23 mouse cellular contexts compared by ENCODE assay signal in the genomic region with DNA sequence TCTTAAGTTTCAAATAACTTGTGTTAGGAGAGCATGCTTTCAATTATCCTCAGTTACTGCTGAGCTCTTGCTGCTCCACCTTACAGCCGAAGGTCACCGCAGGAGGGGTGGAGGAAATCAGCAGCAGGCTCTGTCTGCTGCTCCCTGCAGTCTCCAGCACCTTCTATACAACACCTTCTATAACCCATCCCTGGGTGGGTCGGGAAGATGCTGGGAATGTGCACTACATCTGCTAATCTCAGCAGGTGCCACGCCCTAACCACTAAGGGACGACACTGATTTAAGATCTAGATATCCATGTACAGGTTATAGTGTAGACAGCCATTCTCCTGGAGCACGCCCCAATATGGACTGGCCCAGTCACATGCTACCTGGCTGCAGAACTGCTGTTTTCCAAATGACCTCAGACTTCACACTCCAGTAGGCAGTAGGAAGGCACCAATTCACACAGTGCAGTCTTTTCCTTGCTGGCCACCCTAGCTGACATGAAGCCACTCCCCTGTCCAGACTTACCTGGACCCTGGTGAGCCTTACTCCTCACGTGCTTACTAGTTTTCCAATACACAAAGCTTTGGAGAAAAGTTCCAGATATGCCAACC. TPM values are rescaled to one million over a fixed set of nuclear protein-coding genes. Genes with fewer than 3 reads are reported as not detected.
DNase-seq lines count a peak whose midpoint lies in the region; ATAC-seq and TF ChIP-seq lines count a peak whose summit lies in the region.
"Had no signal": no experiment of that assay in that cellular context is flagged by ENCODE, and none has a peak within 500 bp of the region (broad histone marks: within the 10 kb centered on the region; RNA-seq: fewer than 3 reads in every experiment).

No protein-coding gene starts in this region.

- peaks cover 6% of the 10 kb centered on the region; the same call in 1 of the 2 replicates for H3K36me3 ChIP-seq in kidney, embryonic 14.5 days (ENCODE audit: control insufficient read depth, insufficient read depth, low read length)
- no peaks in the 10 kb centered on the region for H3K36me3 ChIP-seq in intestine, embryonic 15.5 days
- H3K36me3 ChIP-seq in kidney, embryonic 15.5 days: peaks cover 23% of the 10 kb centered on the region
- no peaks in the 10 kb centered on the region for H3K36me3 ChIP-seq in stomach, postnatal 0 days (ENCODE audit: control insufficient read depth, insufficient read depth, low read length)
- H3K36me3 ChIP-seq in midbrain, embryonic 10.5 days: peaks cover 57% of the 10 kb centered on the region
- H3K36me3 ChIP-seq: hindbrain, embryonic 15.5 days; stomach, embryonic 15.5 days had no signal

- no peak overlapping the region for H3K9ac ChIP-seq in kidney, embryonic 14.5 days (ENCODE audit: low read depth, low read length)
- H3K9ac ChIP-seq in intestine, embryonic 15.5 days: no peak overlapping the region
- no peak overlapping the region for H3K9ac ChIP-seq in kidney, embryonic 15.5 days
- H3K9ac ChIP-seq in stomach, postnatal 0 days (ENCODE audit: low read length): no peak overlapping the region
- H3K9ac ChIP-seq: embryonic facial prominence, embryonic 12.5 days; hindbrain, embryonic 15.5 days; limb, embryonic 15.5 days; stomach, embryonic 15.5 days had no signal

- H3K4me3 ChIP-seq in kidney, embryonic 14.5 days (ENCODE audit: low read length): no peak overlapping the region
- no peak overlapping the region for H3K4me3 ChIP-seq in intestine, embryonic 15.5 days (replicated peaks)
- no peak overlapping the region for H3K4me3 ChIP-seq in kidney, embryonic 15.5 days (replicated peaks)
- H3K4me3 ChIP-seq in stomach, postnatal 0 days (ENCODE audit: low read depth, low read length): no peak overlapping the region
- H3K4me3 ChIP-seq in midbrain, embryonic 10.5 days: no peak overlapping the region
- H3K4me3 ChIP-seq: embryonic facial prominence, embryonic 12.5 days; heart, embryonic 10.5 days; hindbrain, embryonic 15.5 days; limb, embryonic 15.5 days; stomach, embryonic 15.5 days had no signal

- H3K9me3 ChIP-seq in kidney, embryonic 14.5 days (ENCODE audit: control insufficient read depth, low read length): no peaks in the 10 kb centered on the region
- no peaks in the 10 kb centered on the region for H3K9me3 ChIP-seq in intestine, embryonic 15.5 days
- no peaks in the 10 kb centered on the region for H3K9me3 ChIP-seq in kidney, embryonic 15.5 days (replicated peaks)
- no peaks in the 10 kb centered on the region for H3K9me3 ChIP-seq in stomach, postnatal 0 days (ENCODE audit: control insufficient read depth, low read length)
- H3K9me3 ChIP-seq in midbrain, embryonic 10.5 days (replicated peaks): no peaks in the 10 kb centered on the region
- H3K9me3 ChIP-seq: embryonic facial prominence, embryonic 12.5 days; heart, embryonic 10.5 days; hindbrain, embryonic 15.5 days; limb, embryonic 15.5 days; stomach, embryonic 15.5 days had no signal

- H3K4me1 ChIP-seq in kidney, embryonic 14.5 days (ENCODE audit: control insufficient read depth, insufficient read depth, low read length): peaks cover 20% of the 10 kb centered on the region
- peaks cover 15% of the 10 kb centered on the region for H3K4me1 ChIP-seq in intestine, embryonic 15.5 days (replicated peaks)
- peaks cover 28% of the 10 kb centered on the region for H3K4me1 ChIP-seq in kidney, embryonic 15.5 days
- no peaks in the 10 kb centered on the region for H3K4me1 ChIP-seq in stomach, postnatal 0 days (replicated peaks; ENCODE audit: control insufficient read depth, insufficient read depth)
- H3K4me1 ChIP-seq in midbrain, embryonic 10.5 days: peaks cover 29% of the 10 kb centered on the region

- TF ChIP-seq EP300 in stomach, postnatal 0 days (optimal IDR thresholded peaks at IDR 0.05): no peak

- no peak for ATAC-seq in kidney, embryonic 14.5 days (ENCODE audit: low FRiP score, low TSS enrichment)
- ATAC-seq in intestine, embryonic 15.5 days: peak; percentile 77
- peak; percentile 56; the same call in 1 of the 2 replicates for ATAC-seq in kidney, embryonic 15.5 days (replicated peaks; ENCODE audit: low FRiP score)
- peak; percentile 64 for ATAC-seq in stomach, postnatal 0 days (ENCODE audit: low FRiP score, low TSS enrichment)
- ATAC-seq: forebrain, embryonic 14.5 days had no signal

- no peaks in the 10 kb centered on the region for H3K27me3 ChIP-seq in kidney, embryonic 14.5 days (ENCODE audit: control insufficient read depth, insufficient read depth, low read length)
- no peaks in the 10 kb centered on the region for H3K27me3 ChIP-seq in intestine, embryonic 15.5 days (replicated peaks)
- H3K27me3 ChIP-seq in kidney, embryonic 15.5 days: no peaks in the 10 kb centered on the region
- no peaks in the 10 kb centered on the region for H3K27me3 ChIP-seq in stomach, postnatal 0 days (ENCODE audit: control insufficient read depth, insufficient read depth, low read length)
- no peaks in the 10 kb centered on the region for H3K27me3 ChIP-seq in midbrain, embryonic 10.5 days (ENCODE audit: low read depth, poor library complexity, severe bottlenecking)
- H3K27me3 ChIP-seq: CH12.LX; embryonic facial prominence, embryonic 12.5 days; hindbrain, embryonic 15.5 days; limb, embryonic 15.5 days; stomach, embryonic 15.5 days had no signal

- no peak overlapping the region for H3K4me2 ChIP-seq in kidney, embryonic 14.5 days (replicated peaks; ENCODE audit: low read depth, low read length)
- no peak overlapping the region for H3K4me2 ChIP-seq in intestine, embryonic 15.5 days (replicated peaks)
- no peak overlapping the region for H3K4me2 ChIP-seq in kidney, embryonic 15.5 days
- no peak overlapping the region for H3K4me2 ChIP-seq in stomach, postnatal 0 days (replicated peaks; ENCODE audit: low read depth)
- H3K4me2 ChIP-seq: embryonic facial prominence, embryonic 12.5 days; hindbrain, embryonic 15.5 days; limb, embryonic 15.5 days; stomach, embryonic 15.5 days had no signal

- DNase-seq in kidney, adult 11 months: peak; percentile 83
- no peak for DNase-seq in stomach, postnatal 0 days (ENCODE audit: low spot score)
- no peak for DNase-seq in midbrain, embryonic 10.5 days (ENCODE audit: low spot score)
- no peak for DNase-seq in left cerebral cortex, adult 8-10 months (ENCODE audit: low spot score in 2 of 2)
- DNase-seq: adrenal gland, adult 2 months; cerebellum, adult 9-10 months; layer of hippocampus, postnatal 36 days; lung, adult 2 months; lung, postnatal 36 days; right cerebral cortex, postnatal 25 days; thymus, adult 2 months had no signal

- H3K27ac ChIP-seq in kidney, embryonic 14.5 days (ENCODE audit: low read depth, low read length): no peak overlapping the region
- no peak overlapping the region for H3K27ac ChIP-seq in intestine, embryonic 15.5 days
- H3K27ac ChIP-seq in kidney, embryonic 15.5 days: peak overlapping the region; percentile 33; the same call in 1 of the 2 replicates
- H3K27ac ChIP-seq in stomach, postnatal 0 days (replicated peaks): no peak overlapping the region
- no peak overlapping the region for H3K27ac ChIP-seq in midbrain, embryonic 10.5 days (replicated peaks)
- H3K27ac ChIP-seq: embryonic facial prominence, embryonic 12.5 days; heart, embryonic 10.5 days; hindbrain, embryonic 15.5 days; limb, embryonic 15.5 days; stomach, embryonic 15.5 days had no signal

- no peak for TF ChIP-seq CTCF in stomach, postnatal 0 days (IDR thresholded peaks at IDR 0.05; ENCODE audit: low read depth)

- 88% methylated on average over 7 of the region's 7 CpGs for WGBS in kidney, embryonic 14.5 days
- 88% methylated on average over 7 of the region's 7 CpGs for WGBS in intestine, embryonic 15.5 days
- 84% methylated on average over 7 of the region's 7 CpGs for WGBS in kidney, embryonic 15.5 days
- 83% methylated on average over 7 of the region's 7 CpGs for WGBS in stomach, postnatal 0 days
- 90% methylated on average over 7 of the region's 7 CpGs for WGBS in midbrain, embryonic 10.5 days

RNA-seq across cellular contexts. Expression of gene Eif4ebp2, which starts 12.2 kb away (rescaled TPM):
- polyA plus RNA-seq in kidney, embryonic 14.5 days (2014; fragmentation: Nextera tagmentation; extraction: Ambion mirVana): 54.4 and 61.9 TPM in 2 replicates
- polyA plus RNA-seq in intestine, embryonic 15.5 days (2015; fragmentation: Nextera tagmentation; extraction: Ambion mirVana): 74.4 and 80.6 TPM in 2 replicates
- polyA plus RNA-seq in kidney, embryonic 15.5 days (2015; fragmentation: Nextera tagmentation; extraction: Ambion mirVana): 69.4 and 70.0 TPM in 2 replicates
- polyA plus RNA-seq in stomach, postnatal 0 days (2015; fragmentation: Nextera tagmentation; extraction: Ambion mirVana): 41.5 and 47.7 TPM in 2 replicates
- 85.4 and 89.4 TPM in 2 replicates for polyA plus RNA-seq in midbrain, embryonic 10.5 days (2016; fragmentation: Nextera tagmentation; extraction: Ambion mirVana)
- total RNA-seq in left cerebral cortex, adult 8-10 months (2022): 10 to 100 TPM; 42.8 to 45.8 (median 44.4) TPM

RNA-seq across cellular contexts. Expression of gene Nodal, which starts 22.5 kb away (rescaled TPM):
- 0.30 and 0.44 TPM in 2 replicates for polyA plus RNA-seq in kidney, embryonic 14.5 days (2014; fragmentation: Nextera tagmentation; extraction: Ambion mirVana)
- polyA plus RNA-seq in intestine, embryonic 15.5 days (2015; fragmentation: Nextera tagmentation; extraction: Ambion mirVana): 0.09 and 0.20 TPM in 2 replicates
- 0.38 and 0.42 TPM in 2 replicates for polyA plus RNA-seq in kidney, embryonic 15.5 days (2015; fragmentation: Nextera tagmentation; extraction: Ambion mirVana)
- 0.05 TPM in 1 of 2 replicates, not detected in the other for polyA plus RNA-seq in stomach, postnatal 0 days (2015; fragmentation: Nextera tagmentation; extraction: Ambion mirVana)
- 0.25 and 0.26 TPM in 2 replicates for polyA plus RNA-seq in midbrain, embryonic 10.5 days (2016; fragmentation: Nextera tagmentation; extraction: Ambion mirVana)
- under 1 TPM; 0.21 to 0.30 (median 0.22) TPM for total RNA-seq in left cerebral cortex, adult 8-10 months (2022)
- total RNA-seq: adrenal gland, adult 2 months; common myeloid progenitor, adult 5-6 weeks; neutrophil, adult 5-6 weeks had no signal
- polyA plus RNA-seq: forebrain, embryonic 14.5 days had no signal

RNA-seq across cellular contexts. Expression of gene Lrrc20, which starts 35.3 kb away (rescaled TPM):
- polyA plus RNA-seq in kidney, embryonic 14.5 days (2014; fragmentation: Nextera tagmentation; extraction: Ambion mirVana): 6.3 and 9.0 TPM in 2 replicates
- 5.6 and 5.9 TPM in 2 replicates for polyA plus RNA-seq in intestine, embryonic 15.5 days (2015; fragmentation: Nextera tagmentation; extraction: Ambion mirVana)
- polyA plus RNA-seq in kidney, embryonic 15.5 days (2015; fragmentation: Nextera tagmentation; extraction: Ambion mirVana): 8.1 and 8.4 TPM in 2 replicates
- polyA plus RNA-seq in stomach, postnatal 0 days (2015; fragmentation: Nextera tagmentation; extraction: Ambion mirVana): 6.7 and 7.3 TPM in 2 replicates
- polyA plus RNA-seq in midbrain, embryonic 10.5 days (2016; fragmentation: Nextera tagmentation; extraction: Ambion mirVana): 10.1 and 12.1 TPM in 2 replicates
- 10 to 100 TPM; 18.8 to 22.2 (median 20.4) TPM for total RNA-seq in left cerebral cortex, adult 8-10 months (2022)

RNA-seq across cellular contexts. Expression of gene Pald1, which starts 57.0 kb away (rescaled TPM):
- 14.9 and 25.5 TPM in 2 replicates for polyA plus RNA-seq in kidney, embryonic 14.5 days (2014; fragmentation: Nextera tagmentation; extraction: Ambion mirVana)
- 14.5 and 16.3 TPM in 2 replicates for polyA plus RNA-seq in intestine, embryonic 15.5 days (2015; fragmentation: Nextera tagmentation; extraction: Ambion mirVana)
- 33.5 and 37.3 TPM in 2 replicates for polyA plus RNA-seq in kidney, embryonic 15.5 days (2015; fragmentation: Nextera tagmentation; extraction: Ambion mirVana)
- 5.6 and 5.7 TPM in 2 replicates for polyA plus RNA-seq in stomach, postnatal 0 days (2015; fragmentation: Nextera tagmentation; extraction: Ambion mirVana)
- 35.8 and 36.1 TPM in 2 replicates for polyA plus RNA-seq in midbrain, embryonic 10.5 days (2016; fragmentation: Nextera tagmentation; extraction: Ambion mirVana)
- total RNA-seq in left cerebral cortex, adult 8-10 months (2022): 10 to 100 TPM; 10.6 to 15.2 (median 13.0) TPM
- total RNA-seq: neutrophil, adult 5-6 weeks had no signal
